Mouse (Mus musculus): ENCODE results near the gene Oas3. TPM values are rescaled to one million over a fixed set of nuclear protein-coding genes. Genes with fewer than 3 reads are reported as not detected.
"Not testable (repeated sequence)": the region's sequence is repeated elsewhere in the genome, so short reads cannot be mapped to it uniquely, and the experiment has no call there.

Gene Oas3
- total RNA-seq, 1 experiment: 1.6 TPM

- in situ Hi-C loops (cut with MboI; ENCODE audit: low sequenced_read_pairs in 2 of 2, unreplicated experiment in 2 of 2); H3K9me3 ChIP-seq (ENCODE audit: control insufficient read depth, insufficient read depth, low read depth, low read length); H3K9ac ChIP-seq (ENCODE audit: insufficient read depth, low read depth, low read length, poor library complexity, severe bottlenecking); H3K27ac ChIP-seq (ENCODE audit: insufficient read depth, low read depth, low read length, poor library complexity, severe bottlenecking); DNase-seq (ENCODE audit: low read depth, low spot score); H3K4me1 ChIP-seq (ENCODE audit: control insufficient read depth in 2 of 2, insufficient read depth in 2 of 2, low read length in 2 of 2, poor library complexity in 1 of 2); H3K4me3 ChIP-seq (ENCODE audit: insufficient read depth in 1 of 2, low read depth in 1 of 2, low read length in 2 of 2, poor library complexity in 1 of 2, severe bottlenecking in 1 of 2); H3K36me3 ChIP-seq (ENCODE audit: control insufficient read depth, insufficient read depth, low read length, poor library complexity, severe bottlenecking): not testable (repeated sequence)
These were observed 18.1 kb upstream of the Oas3 start, which contains the start of gene Oas1e for GRCm38 (mm10) chr5:120795480-120796034. Oas1e (minus strand) TSS chr5:120795530.

GRCm38 (mm10) chr5:120793043-120793442, 15.6 kb upstream of the Oas3 start:
- TF ChIP-seq ZC3H11A (IDR thresholded peaks at IDR 0.05; ENCODE audit: borderline replicate concordance, low read depth, low read length) (peak; percentile 41; the same call in 1 of the 2 replicates), ZNF384 (IDR thresholded peaks at IDR 0.05; ENCODE audit: low read depth, low read length) (no peak), HCFC1 (IDR thresholded peaks at IDR 0.05; ENCODE audit: borderline replicate concordance, insufficient read depth, low read length) (no peak), MAFK (IDR thresholded peaks at IDR 0.05; ENCODE audit: insufficient read depth, low read depth, low read length) (no peak), CHD2 (IDR thresholded peaks at IDR 0.05; ENCODE audit: low read depth, low read length) (no peak)
- H3K4me1 ChIP-seq (ENCODE audit: control insufficient read depth in 2 of 2, insufficient read depth in 2 of 2, low read length in 2 of 2, poor library complexity in 1 of 2): no peaks in the 10 kb centered on the region
- DNase-seq (ENCODE audit: low read depth, low spot score): peak; percentile 63
- no peaks in the 10 kb centered on the region for H3K36me3 ChIP-seq (ENCODE audit: control insufficient read depth, insufficient read depth, low read length, poor library complexity, severe bottlenecking)
- no peak overlapping the region for H3K27ac ChIP-seq (ENCODE audit: insufficient read depth, low read depth, low read length, poor library complexity, severe bottlenecking)
- no peak overlapping the region for H3K9ac ChIP-seq (ENCODE audit: insufficient read depth, low read depth, low read length, poor library complexity, severe bottlenecking)
- in situ Hi-C loops (cut with MboI; ENCODE audit: low sequenced_read_pairs in 2 of 2, unreplicated experiment in 2 of 2): no loop called here
- no peaks in the 10 kb centered on the region for H3K9me3 ChIP-seq (ENCODE audit: control insufficient read depth, insufficient read depth, low read depth, low read length)
- H3K4me3 ChIP-seq (ENCODE audit: insufficient read depth in 1 of 2, low read depth in 1 of 2, low read length in 2 of 2, poor library complexity in 1 of 2, severe bottlenecking in 1 of 2): no peak overlapping the region

- no peaks in the 10 kb centered on the region for H3K36me3 ChIP-seq (ENCODE audit: control insufficient read depth, insufficient read depth, low read length, poor library complexity, severe bottlenecking)
- no peaks in the 10 kb centered on the region for H3K9me3 ChIP-seq (ENCODE audit: control insufficient read depth, insufficient read depth, low read depth, low read length)
- in situ Hi-C loops (cut with MboI; ENCODE audit: low sequenced_read_pairs in 2 of 2, unreplicated experiment in 2 of 2): no loop called here
- TF ChIP-seq ZC3H11A (IDR thresholded peaks at IDR 0.05; ENCODE audit: borderline replicate concordance, low read depth, low read length) (no peak), MAFK (IDR thresholded peaks at IDR 0.05; ENCODE audit: insufficient read depth, low read depth, low read length) (no peak), CHD2 (IDR thresholded peaks at IDR 0.05; ENCODE audit: low read depth, low read length) (no peak), ZNF384 (IDR thresholded peaks at IDR 0.05; ENCODE audit: low read depth, low read length) (no peak), HCFC1 (IDR thresholded peaks at IDR 0.05; ENCODE audit: borderline replicate concordance, insufficient read depth, low read length) (no peak)
- no peak overlapping the region for H3K9ac ChIP-seq (ENCODE audit: insufficient read depth, low read depth, low read length, poor library complexity, severe bottlenecking)
- H3K4me3 ChIP-seq (ENCODE audit: insufficient read depth in 1 of 2, low read depth in 1 of 2, low read length in 2 of 2, poor library complexity in 1 of 2, severe bottlenecking in 1 of 2): no peak overlapping the region
- peaks cover 2 to 5% of the 10 kb centered on the region in 2 experiments; a peak in 1 of 4 replicates for H3K4me1 ChIP-seq (ENCODE audit: control insufficient read depth in 2 of 2, insufficient read depth in 2 of 2, low read length in 2 of 2, poor library complexity in 1 of 2)
- no peak overlapping the region for H3K27ac ChIP-seq (ENCODE audit: insufficient read depth, low read depth, low read length, poor library complexity, severe bottlenecking)
- DNase-seq (ENCODE audit: low read depth, low spot score): no peak
These were observed 9.6 kb upstream of the Oas3 start for GRCm38 (mm10) chr5:120787042-120787441.

GRCm38 (mm10) chr5:120782446-120782845, 5.0 kb upstream of the Oas3 start:
- Histone ChIP-seq H3K4me3 (ENCODE audit: insufficient read depth in 1 of 2, low read depth in 1 of 2, low read length in 2 of 2, poor library complexity in 1 of 2, severe bottlenecking in 1 of 2) (peak overlapping the region in 1 of 2 experiments; percentile 60; a peak in 3 of 4 replicates), H3K27ac (ENCODE audit: insufficient read depth, low read depth, low read length, poor library complexity, severe bottlenecking) (no peak overlapping the region), H3K4me1 (ENCODE audit: control insufficient read depth in 2 of 2, insufficient read depth in 2 of 2, low read length in 2 of 2, poor library complexity in 1 of 2) (peaks cover 2 to 5% of the 10 kb centered on the region in 2 experiments; a peak in 1 of 4 replicates), H3K9ac (ENCODE audit: insufficient read depth, low read depth, low read length, poor library complexity, severe bottlenecking) (no peak overlapping the region), H3K36me3 (ENCODE audit: control insufficient read depth, insufficient read depth, low read length, poor library complexity, severe bottlenecking) (no peaks in the 10 kb centered on the region), H3K9me3 (ENCODE audit: control insufficient read depth, insufficient read depth, low read depth, low read length) (no peaks in the 10 kb centered on the region)
- DNase-seq (ENCODE audit: low read depth, low spot score): peak; percentile 45
- TF ChIP-seq ZNF384 (IDR thresholded peaks at IDR 0.05; ENCODE audit: low read depth, low read length) (no peak), MAFK (IDR thresholded peaks at IDR 0.05; ENCODE audit: insufficient read depth, low read depth, low read length) (no peak), CHD2 (IDR thresholded peaks at IDR 0.05; ENCODE audit: low read depth, low read length) (no peak), HCFC1 (IDR thresholded peaks at IDR 0.05; ENCODE audit: borderline replicate concordance, insufficient read depth, low read length) (no peak), ZC3H11A (IDR thresholded peaks at IDR 0.05; ENCODE audit: borderline replicate concordance, low read depth, low read length) (no peak)
- in situ Hi-C loops (cut with MboI; ENCODE audit: low sequenced_read_pairs in 2 of 2, unreplicated experiment in 2 of 2): no loop called here

GRCm38 (mm10) chr5:120781646-120782045, 4.2 kb upstream of the Oas3 start:
- Histone ChIP-seq H3K27ac (ENCODE audit: insufficient read depth, low read depth, low read length, poor library complexity, severe bottlenecking) (no peak overlapping the region), H3K4me1 (ENCODE audit: control insufficient read depth in 2 of 2, insufficient read depth in 2 of 2, low read length in 2 of 2, poor library complexity in 1 of 2) (peaks cover 2 to 5% of the 10 kb centered on the region in 2 experiments; a peak in 1 of 4 replicates), H3K9me3 (ENCODE audit: control insufficient read depth, insufficient read depth, low read depth, low read length) (no peaks in the 10 kb centered on the region), H3K4me3 (ENCODE audit: insufficient read depth in 1 of 2, low read depth in 1 of 2, low read length in 2 of 2, poor library complexity in 1 of 2, severe bottlenecking in 1 of 2) (no peak overlapping the region), H3K9ac (ENCODE audit: insufficient read depth, low read depth, low read length, poor library complexity, severe bottlenecking) (no peak overlapping the region), H3K36me3 (ENCODE audit: control insufficient read depth, insufficient read depth, low read length, poor library complexity, severe bottlenecking) (no peaks in the 10 kb centered on the region)
- peak; percentile 66 for DNase-seq (ENCODE audit: low read depth, low spot score)
- TF ChIP-seq MAFK (IDR thresholded peaks at IDR 0.05; ENCODE audit: insufficient read depth, low read depth, low read length) (no peak), HCFC1 (IDR thresholded peaks at IDR 0.05; ENCODE audit: borderline replicate concordance, insufficient read depth, low read length) (no peak), ZC3H11A (IDR thresholded peaks at IDR 0.05; ENCODE audit: borderline replicate concordance, low read depth, low read length) (no peak; the same call in 1 of the 2 replicates), CHD2 (IDR thresholded peaks at IDR 0.05; ENCODE audit: low read depth, low read length) (no peak), ZNF384 (IDR thresholded peaks at IDR 0.05; ENCODE audit: low read depth, low read length) (no peak)
- in situ Hi-C loops (cut with MboI; ENCODE audit: low sequenced_read_pairs in 2 of 2, unreplicated experiment in 2 of 2): no loop called here

Measured in ES-E14 (cell line).